Mouse (Mus musculus) stomach, embryonic 14.5 days (tissue): ENCODE data around the gene P3h1. TPM values are rescaled to one million over a fixed set of nuclear protein-coding genes. Genes with fewer than 3 reads are reported as not detected.

Experiments used
- ATAC-seq: fragments of 200-750 bp; cut with Nextera tagmentation; 2 replicates; pipeline ENCODE4 v1.8.0; 2017; ENCODE audit warnings: low read depth, moderate TSS enrichment; ENCODE audit not compliant: insufficient number of reproducible peaks, insufficient read depth, low FRiP score
- H3K27ac ChIP-seq: fragments of 300-500 bp; sonication (generic); 2 replicates; pipeline ENCODE4 v1.5.1; 2014; ENCODE audit warnings: mild to moderate bottlenecking, low read length, moderate library complexity, mixed read lengths
- H3K27me3 ChIP-seq: fragments of 300-500 bp; sonication (generic); 2 replicates; pipeline ENCODE4 v1.6.1; 2014; ENCODE audit warnings: low read length, control low read depth, mixed read lengths; ENCODE audit not compliant: control insufficient read depth, insufficient read depth
- H3K36me3 ChIP-seq: fragments of 300-500 bp; sonication (generic); 2 replicates; pipeline ENCODE4 v1.6.1; 2014; ENCODE audit warnings: mild to moderate bottlenecking, control low read depth, low read length, moderate library complexity, mixed read lengths; ENCODE audit not compliant: control insufficient read depth, insufficient read depth
- H3K4me1 ChIP-seq: fragments of 300-500 bp; sonication (generic); 2 replicates; pipeline ENCODE4 v1.6.1; 2014; ENCODE audit warnings: low read length, control low read depth, mixed read lengths; ENCODE audit not compliant: control insufficient read depth, insufficient read depth
- H3K4me2 ChIP-seq: fragments of 300-500 bp; sonication (generic); replicated peaks from 2 replicates; pipeline ENCODE4 v1.6.1; 2014; ENCODE audit warnings: low read depth, low read length, control low read depth
- H3K4me3 ChIP-seq: fragments of 300-500 bp; sonication (generic); 2 replicates; pipeline ENCODE4 v1.5.1; 2014; ENCODE audit warnings: low read depth, low read length, control low read depth
- H3K9ac ChIP-seq: fragments of 300-500 bp; sonication (generic); replicated peaks from 2 replicates; pipeline ENCODE4 v1.6.1; 2014; ENCODE audit warnings: low read depth, mild to moderate bottlenecking, control low read depth, low read length, moderate library complexity, mixed read lengths
- H3K9me3 ChIP-seq: fragments of 300-500 bp; sonication (generic); 2 replicates; pipeline ENCODE4 v1.6.1; 2016; ENCODE audit warnings: low read depth, low read length, control low read depth; ENCODE audit not compliant: control insufficient read depth
- WGBS: fragments of 180-500 bp; shearing (Covaris S2); extraction: QIAGEN DNeasy Blood & Tissue Kit; methylation state at CpG from one replicate; pipeline ENCODE4 v1.1.7; 2014; 5-methylcytosine and 5-hydroxymethylcytosine counted together
- polyA plus RNA-seq: library from polyadenylated mRNA; unstranded; fragments of >200 nt; fragmentation: Nextera tagmentation; extraction: Ambion mirVana; gene quantifications from 2 replicates; pipeline ENCODE4 v1.2.1, GENCODE M21; 2014

The P3h1 gene
- polyA plus RNA-seq, 1 experiment from 2014 or later: 45.0 TPM

DNA sequence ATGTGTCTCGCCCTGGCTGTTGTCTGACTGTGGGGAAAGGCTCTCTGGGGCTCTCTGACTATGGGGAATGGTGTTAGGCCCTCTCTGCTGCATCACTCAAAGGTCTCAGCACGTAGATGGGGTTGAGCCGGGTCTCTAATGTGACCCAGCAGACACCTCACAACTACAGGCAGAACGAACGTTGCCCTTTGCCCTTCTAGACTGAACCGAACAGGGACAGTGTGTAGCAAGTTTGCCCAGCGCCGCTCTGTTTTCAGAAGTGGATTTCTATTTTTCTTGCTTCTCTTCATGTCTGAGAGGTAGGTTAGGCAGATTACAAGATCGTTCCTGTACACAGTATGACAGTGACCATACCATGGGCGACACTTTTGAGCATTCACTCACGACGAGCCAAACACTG, 9.9 kb downstream of the P3h1 start:
- Histone ChIP-seq H3K4me2 (no peak overlapping the region), H3K27me3 (no peaks in the 10 kb centered on the region), H3K4me3 (no peak overlapping the region), H3K4me1 (no peaks in the 10 kb centered on the region; the same call in 1 of the 2 replicates), H3K27ac (no peak overlapping the region), H3K9ac (no peak overlapping the region), H3K9me3 (no peaks in the 10 kb centered on the region), H3K36me3 (peaks cover 17% of the 10 kb centered on the region)
- whole genome bisulfite sequencing: 91% methylated on average over 12 of the region's 12 CpGs
- ATAC-seq: no peak

DNA sequence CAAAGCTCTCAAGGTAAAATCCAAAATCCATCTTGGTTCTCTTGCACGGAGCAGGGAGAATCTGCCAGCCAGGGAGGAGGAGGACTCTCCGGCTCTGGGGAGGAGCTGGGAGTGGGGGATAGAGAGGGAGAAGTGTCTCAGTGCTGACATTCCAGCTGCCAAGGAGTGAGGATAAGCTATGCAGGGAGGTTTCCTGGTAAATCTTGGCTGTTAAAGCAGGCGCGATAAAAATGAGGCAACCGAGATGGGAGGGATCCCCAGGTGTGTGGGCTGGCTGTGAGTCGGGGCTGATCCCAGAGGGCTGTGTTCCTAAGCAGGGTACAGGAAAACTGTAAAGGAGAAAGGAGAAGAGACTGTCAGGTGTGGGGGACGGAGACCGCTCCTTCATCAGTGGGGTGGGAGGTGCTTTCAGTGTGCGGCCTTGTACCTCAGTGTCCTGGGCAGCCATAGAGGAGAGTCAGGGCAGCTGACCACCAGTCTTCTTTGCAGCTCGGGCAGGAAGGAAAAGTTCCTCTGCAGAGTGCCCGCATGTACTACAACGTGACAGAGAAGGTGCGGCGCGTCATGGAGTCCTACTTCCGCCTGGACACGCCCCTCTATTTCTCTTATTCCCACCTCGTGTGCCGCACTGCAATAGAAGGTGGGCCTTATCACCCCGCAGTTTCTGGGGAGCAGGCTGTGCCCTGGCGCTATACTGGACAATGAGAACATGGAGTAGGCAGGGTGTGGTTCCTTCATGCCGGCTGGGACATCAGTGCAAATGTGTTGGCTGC, 11.9 kb downstream of the P3h1 start:
- Histone ChIP-seq H3K4me1 (no peaks in the 10 kb centered on the region), H3K9me3 (no peaks in the 10 kb centered on the region), H3K4me2 (no peak overlapping the region), H3K4me3 (no peak overlapping the region), H3K27me3 (no peaks in the 10 kb centered on the region), H3K36me3 (peaks cover 17% of the 10 kb centered on the region), H3K27ac (no peak overlapping the region), H3K9ac (no peak overlapping the region)
- WGBS: 72% methylated on average over 22 of the region's 22 CpGs
- no peak for ATAC-seq

DNA sequence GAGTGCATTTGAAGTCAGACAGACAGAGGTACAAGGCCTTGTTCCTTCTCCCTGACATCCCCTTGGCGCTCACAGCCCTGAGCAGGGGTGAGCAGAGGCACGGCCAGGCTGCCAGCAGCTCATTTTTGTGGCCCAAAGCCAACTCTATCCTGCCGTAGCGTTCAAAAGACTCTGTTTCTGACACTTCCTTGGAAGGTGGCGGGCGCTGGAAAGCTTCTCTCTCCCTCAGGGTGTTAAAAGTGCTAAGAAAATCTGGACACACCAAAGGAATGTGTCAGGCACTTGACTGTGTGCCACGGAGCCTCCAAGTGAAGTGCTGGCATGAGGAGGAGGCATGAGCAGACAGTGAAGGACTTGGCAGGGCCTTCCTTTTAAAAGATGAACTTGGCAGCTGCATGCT, 12.8 kb downstream of the P3h1 start:
- peaks cover 17% of the 10 kb centered on the region for H3K36me3 ChIP-seq
- WGBS: 74% methylated on average over 7 of the region's 7 CpGs
- no peak overlapping the region for H3K9ac ChIP-seq
- no peak overlapping the region for H3K4me2 ChIP-seq
- ATAC-seq: no peak
- no peak overlapping the region for H3K4me3 ChIP-seq
- no peaks in the 10 kb centered on the region for H3K27me3 ChIP-seq
- H3K9me3 ChIP-seq: no peaks in the 10 kb centered on the region
- no peaks in the 10 kb centered on the region for H3K4me1 ChIP-seq
- H3K27ac ChIP-seq: no peak overlapping the region

DNA sequence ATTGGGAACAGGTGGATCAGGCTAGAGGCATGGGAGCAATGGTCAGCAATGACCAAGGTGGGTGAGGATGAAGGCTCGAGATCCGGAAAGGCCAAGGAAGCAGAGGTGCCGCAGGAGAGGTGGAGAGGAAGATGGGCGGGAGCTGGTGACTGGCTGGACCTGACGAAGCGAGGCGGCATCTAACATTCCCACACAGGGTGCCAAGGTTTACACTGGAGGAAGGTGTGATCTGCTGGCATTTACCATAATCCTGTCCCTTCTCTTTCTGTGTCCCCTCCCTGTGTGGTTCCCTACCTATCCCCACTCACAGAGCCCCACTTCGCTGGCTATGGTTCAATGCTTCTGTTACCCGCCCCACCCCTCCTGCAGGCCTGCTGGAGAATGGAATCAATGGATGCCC, 13.2 kb downstream of the P3h1 start:
- H3K36me3 ChIP-seq: peaks cover 17% of the 10 kb centered on the region
- no peaks in the 10 kb centered on the region for H3K4me1 ChIP-seq
- 86% methylated on average over 9 of the region's 9 CpGs for WGBS
- H3K4me3 ChIP-seq: no peak overlapping the region
- no peaks in the 10 kb centered on the region for H3K27me3 ChIP-seq
- no peak overlapping the region for H3K9ac ChIP-seq
- no peak overlapping the region for H3K4me2 ChIP-seq
- no peak overlapping the region for H3K27ac ChIP-seq
- no peak for ATAC-seq
- H3K9me3 ChIP-seq: no peaks in the 10 kb centered on the region

DNA sequence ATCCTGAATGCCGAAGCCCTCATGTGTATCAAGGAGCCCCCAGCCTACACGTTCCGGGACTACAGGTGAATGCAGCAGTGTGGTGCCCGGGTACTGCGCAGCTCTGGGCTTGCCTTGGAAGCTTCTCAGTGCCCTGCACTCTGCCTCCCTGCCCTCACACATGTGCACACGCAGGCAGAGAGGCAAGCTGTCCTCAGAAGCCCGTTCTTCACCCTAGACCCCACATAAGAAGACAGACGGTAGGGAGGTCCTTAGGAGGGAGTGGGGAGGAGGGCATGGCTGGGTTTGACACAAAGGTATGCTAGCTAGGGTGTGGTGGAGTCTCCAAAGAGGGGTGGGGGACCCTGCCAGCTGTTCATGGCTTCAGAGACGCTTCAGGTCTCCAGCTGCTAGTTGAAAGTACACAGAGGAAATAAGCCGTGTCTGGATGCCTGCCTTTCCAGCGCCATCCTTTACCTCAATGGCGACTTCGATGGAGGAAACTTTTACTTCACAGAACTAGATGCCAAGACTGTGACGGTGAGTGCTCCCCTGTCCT, 14.0 kb downstream of the P3h1 start:
- Histone ChIP-seq H3K4me1 (no peaks in the 10 kb centered on the region), H3K27me3 (no peaks in the 10 kb centered on the region), H3K27ac (no peak overlapping the region), H3K4me3 (no peak overlapping the region), H3K36me3 (peaks cover 10% of the 10 kb centered on the region), H3K4me2 (no peak overlapping the region), H3K9me3 (no peaks in the 10 kb centered on the region), H3K9ac (no peak overlapping the region)
- ATAC-seq: no peak
- WGBS: 75% methylated on average over 14 of the region's 14 CpGs

DNA sequence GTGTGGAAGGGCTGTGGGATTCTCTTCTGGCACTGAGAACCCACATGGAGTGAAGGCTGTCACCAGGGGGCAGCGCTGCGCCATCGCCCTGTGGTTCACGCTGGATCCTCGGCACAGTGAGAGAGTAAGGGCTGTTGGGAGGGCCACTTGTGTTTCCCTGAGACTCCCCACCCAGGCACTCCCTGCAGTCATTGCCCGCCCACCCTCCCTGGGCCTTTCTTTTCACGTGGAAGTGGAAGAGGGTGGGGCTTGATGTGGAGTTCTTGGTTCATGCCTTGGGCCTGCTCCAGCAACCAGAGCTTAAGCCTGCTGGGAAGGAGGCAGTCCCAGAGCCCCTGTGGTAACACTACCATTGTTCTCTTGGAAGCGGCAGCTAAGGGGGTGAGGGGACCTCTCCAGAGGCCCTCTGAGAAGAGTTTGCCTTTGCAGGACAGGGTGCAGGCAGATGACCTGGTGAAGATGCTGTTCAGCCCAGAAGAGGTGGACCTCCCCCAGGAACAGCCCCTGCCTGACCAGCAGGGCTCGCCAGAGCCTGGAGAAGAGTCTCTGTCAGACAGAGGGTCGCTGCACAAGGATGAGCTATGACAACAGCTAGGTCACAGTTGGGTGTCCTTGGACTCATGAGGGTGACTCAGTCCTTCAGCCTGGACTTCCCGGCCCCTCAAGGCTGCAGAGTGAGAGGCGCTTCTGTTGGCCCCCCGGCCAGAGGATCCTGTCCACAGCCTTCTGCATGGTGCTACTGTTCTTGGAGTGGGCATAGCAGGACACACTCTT, 14.9 kb downstream of the P3h1 start:
- Histone ChIP-seq H3K9ac (no peak overlapping the region), H3K27ac (no peak overlapping the region; the same call in 1 of the 2 replicates), H3K9me3 (no peaks in the 10 kb centered on the region), H3K27me3 (no peaks in the 10 kb centered on the region), H3K4me3 (no peak overlapping the region), H3K4me1 (no peaks in the 10 kb centered on the region), H3K4me2 (no peak overlapping the region), H3K36me3 (peaks cover 3% of the 10 kb centered on the region; the same call in 1 of the 2 replicates)
- 33% methylated on average over 13 of the region's 13 CpGs for WGBS
- peak; percentile 59; the same call in 1 of the 2 replicates for ATAC-seq

DNA sequence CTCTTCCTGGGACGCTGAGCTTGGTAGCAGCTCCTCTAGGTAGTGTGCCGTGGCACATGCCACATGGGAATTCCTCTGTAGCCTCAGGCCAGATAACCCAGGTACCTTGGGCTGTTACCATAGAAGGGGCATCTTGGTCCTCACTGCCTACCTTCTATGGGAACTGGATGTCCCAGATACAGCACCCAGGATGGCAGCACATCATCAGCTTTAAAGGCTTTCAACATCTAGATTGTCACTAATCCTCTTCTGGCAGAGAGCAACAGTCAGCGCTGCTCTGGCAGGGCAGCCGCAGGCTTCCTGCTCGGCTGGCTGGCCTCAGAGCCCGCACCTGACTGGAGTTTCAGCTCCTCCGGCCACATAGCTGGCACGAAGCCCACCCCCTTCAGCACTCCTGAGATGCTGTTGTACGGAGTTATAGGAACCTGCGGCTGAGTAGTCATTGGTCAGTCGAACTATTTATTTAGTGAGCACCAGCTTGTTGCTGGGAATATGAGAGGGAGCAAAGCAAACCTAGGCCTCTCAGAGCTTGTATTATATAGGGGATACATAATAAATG, 15.8 kb downstream of the P3h1 start:
- H3K27ac ChIP-seq: no peak overlapping the region
- no peak overlapping the region for H3K4me3 ChIP-seq
- no peak overlapping the region for H3K9ac ChIP-seq
- H3K27me3 ChIP-seq: no peaks in the 10 kb centered on the region
- H3K4me2 ChIP-seq: no peak overlapping the region
- ATAC-seq: no peak
- no peaks in the 10 kb centered on the region for H3K4me1 ChIP-seq
- no peaks in the 10 kb centered on the region for H3K9me3 ChIP-seq
- peaks cover 3% of the 10 kb centered on the region; the same call in 1 of the 2 replicates for H3K36me3 ChIP-seq
- WGBS: 80% methylated on average over 11 of the region's 11 CpGs

DNA sequence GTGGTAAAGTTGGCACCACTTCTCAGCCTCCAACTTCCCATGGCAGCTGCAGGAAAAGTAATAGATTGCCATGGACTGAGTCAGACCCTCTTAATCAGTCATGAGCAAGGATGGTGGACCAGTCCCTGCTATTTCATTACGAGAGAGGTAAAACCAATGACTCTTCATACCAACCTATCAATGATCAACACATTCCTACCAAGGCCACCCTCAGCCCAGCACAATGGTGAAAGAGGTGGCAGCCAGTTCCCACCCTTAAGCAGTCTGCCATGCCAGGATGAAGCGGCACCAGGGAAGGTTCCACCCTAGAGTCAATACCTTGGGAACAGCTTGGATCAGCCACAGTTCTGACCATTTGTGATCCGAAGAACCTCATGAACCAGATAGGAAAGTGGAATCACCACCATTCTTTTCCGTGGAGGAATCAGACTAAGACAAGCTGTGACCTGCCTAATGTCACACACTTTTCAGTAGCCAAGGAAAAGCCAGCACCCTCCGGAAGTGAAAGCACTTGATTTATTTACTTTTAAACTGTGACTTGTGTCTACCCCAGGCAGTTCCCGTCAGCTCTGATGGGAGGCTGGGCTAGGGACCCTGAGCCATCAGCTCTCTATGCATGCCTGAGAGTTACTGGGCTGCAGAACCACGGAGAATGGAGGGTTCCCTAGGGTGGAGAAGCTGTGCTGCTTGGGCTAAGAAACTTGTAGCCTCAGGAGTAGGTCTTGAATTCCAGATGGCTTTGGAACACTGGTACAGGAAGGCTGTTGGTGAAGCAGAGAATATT, 19.5 kb downstream of the P3h1 start:
- no peaks in the 10 kb centered on the region for H3K9me3 ChIP-seq
- ATAC-seq: no peak
- no peak overlapping the region for H3K9ac ChIP-seq
- H3K4me2 ChIP-seq: no peak overlapping the region
- no peak overlapping the region for H3K27ac ChIP-seq
- H3K36me3 ChIP-seq: no peaks in the 10 kb centered on the region; the same call in 1 of the 2 replicates
- H3K4me1 ChIP-seq: no peaks in the 10 kb centered on the region
- H3K27me3 ChIP-seq: no peaks in the 10 kb centered on the region
- H3K4me3 ChIP-seq: no peak overlapping the region
- 48% methylated on average over 7 of the region's 7 CpGs for WGBS
